Mouse (Mus musculus) forelimb bud, embryonic 11.5 days (tissue): ENCODE measurements around the gene Galnt18.

Source experiments
- DNase-seq: peaks from one replicate; pipeline ENCODE4 v3.0.0-alpha.2; 2012; ENCODE audit warnings: low read depth, low spot score

Galnt18 gene

GRCm38 (mm10) chr7:111779504-111780242, at the start of gene Galnt18:
Galnt18 (minus strand) TSS chr7:111779977.
- DNase-seq, result peak; percentile 87

DNA sequence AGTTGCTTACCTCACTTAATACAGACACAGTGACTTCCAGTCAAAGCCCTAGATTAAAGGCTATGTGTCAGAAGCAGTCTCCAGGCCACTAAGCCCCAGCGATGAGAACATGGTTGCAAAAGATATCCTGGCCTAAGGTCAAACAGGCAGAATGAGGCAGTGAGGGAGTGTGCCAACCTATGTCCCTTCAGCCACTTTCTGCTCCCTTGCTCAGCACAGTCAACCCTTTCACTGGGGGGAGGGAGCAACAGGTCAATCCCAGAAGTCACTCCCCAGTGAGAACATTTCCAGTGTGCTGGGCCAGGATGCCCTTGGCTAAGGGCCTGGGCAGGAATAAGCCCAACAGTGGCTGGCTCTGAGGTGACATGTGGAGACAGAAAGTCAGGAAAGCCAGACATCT, 47.6 kb upstream of the Galnt18 start:
- no peak for DNase-seq

DNA sequence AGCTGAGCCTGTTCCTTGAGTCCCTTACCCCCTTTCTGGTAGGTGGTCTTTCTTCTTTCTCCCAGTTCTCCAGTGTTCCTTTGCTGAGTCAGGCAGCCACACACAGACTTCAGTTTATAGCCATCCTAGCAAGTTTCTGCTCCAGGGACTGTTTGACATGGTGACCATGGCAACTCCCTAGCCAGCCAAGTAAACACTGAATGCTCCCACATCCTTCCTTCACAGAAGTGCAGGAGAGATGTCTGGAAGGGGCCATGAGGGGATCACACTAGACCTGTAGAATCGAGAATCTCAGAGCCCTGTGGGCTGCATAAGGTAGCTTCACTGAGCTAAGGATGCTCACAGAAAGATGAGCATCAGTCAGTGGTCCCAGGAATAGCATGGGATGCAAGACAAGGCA, 33.3 kb upstream of the Galnt18 start:
- DNase-seq, result peak; percentile 12

- no peak for DNase-seq
Measured at GRCm38 (mm10) chr7:111811036-111811435, 31.3 kb upstream of the Galnt18 start.

- no peak for DNase-seq
Measured at GRCm38 (mm10) chr7:111809796-111810195, 30.0 kb upstream of the Galnt18 start.

DNA sequence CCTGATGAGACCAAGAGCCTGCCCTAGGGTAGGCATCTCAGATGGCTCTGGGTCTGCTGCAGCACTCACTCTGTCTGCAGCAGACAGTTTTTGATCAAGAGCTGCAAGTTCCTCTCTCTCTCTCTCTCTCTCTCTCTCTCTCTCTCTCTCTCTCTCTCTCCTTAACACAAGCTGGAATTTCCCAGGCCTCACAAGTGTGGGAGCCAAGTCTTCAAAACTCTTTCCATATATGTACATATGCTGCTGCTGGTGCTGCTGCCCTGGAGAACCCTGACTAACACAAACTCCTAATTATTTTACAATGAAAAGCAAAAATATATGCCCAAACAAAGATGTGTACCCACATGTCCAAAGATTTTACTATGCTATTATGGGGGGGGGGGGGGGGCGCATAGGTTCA, 26.3 kb upstream of the Galnt18 start:
- no peak for DNase-seq

DNA sequence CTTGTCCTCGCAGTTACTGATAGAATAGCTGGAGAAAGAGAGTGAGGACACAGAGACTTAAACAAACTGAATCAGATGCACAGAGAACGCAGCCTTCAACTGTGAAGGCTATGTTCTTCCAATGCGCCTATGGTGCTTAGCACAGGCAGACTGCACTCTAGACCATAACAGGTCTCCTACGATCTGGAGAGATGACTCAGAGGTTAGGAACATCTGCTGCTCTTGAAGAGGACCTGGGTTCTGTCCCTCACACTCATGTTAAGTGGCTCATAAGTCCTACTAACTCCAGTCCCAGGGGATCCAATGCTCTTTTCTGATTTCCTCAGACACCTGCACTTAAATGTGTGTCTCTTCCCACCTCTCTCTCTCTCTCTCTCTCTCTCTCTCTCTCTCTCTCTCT, 24.9 kb upstream of the Galnt18 start:
- DNase-seq, result no peak

GRCm38 (mm10) chr7:111800785-111801184, 21.0 kb upstream of the Galnt18 start:
- no peak for DNase-seq

GRCm38 (mm10) chr7:111800120-111800519, 20.3 kb upstream of the Galnt18 start:
- DNase-seq, result no peak

DNA sequence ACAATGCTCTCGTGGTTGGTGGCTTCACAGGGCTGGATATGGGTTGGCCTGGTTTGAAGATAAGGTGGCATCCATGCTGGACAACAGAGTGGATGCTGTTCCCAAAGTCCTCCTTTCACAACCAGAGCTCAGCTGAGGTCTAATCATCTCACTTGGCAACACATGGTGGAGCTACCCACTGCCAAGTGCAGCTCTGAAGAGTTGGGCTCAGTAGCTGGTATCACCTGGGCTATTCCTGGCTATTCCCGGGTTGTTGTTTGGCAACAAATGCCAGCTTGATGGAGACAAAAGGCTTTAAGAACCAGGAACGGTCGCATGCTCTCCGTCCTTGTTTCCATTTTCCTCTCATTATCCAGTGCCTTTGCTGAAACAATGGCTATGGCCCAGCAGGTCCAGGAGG, 19.2 kb upstream of the Galnt18 start:
- DNase-seq, result no peak

DNA sequence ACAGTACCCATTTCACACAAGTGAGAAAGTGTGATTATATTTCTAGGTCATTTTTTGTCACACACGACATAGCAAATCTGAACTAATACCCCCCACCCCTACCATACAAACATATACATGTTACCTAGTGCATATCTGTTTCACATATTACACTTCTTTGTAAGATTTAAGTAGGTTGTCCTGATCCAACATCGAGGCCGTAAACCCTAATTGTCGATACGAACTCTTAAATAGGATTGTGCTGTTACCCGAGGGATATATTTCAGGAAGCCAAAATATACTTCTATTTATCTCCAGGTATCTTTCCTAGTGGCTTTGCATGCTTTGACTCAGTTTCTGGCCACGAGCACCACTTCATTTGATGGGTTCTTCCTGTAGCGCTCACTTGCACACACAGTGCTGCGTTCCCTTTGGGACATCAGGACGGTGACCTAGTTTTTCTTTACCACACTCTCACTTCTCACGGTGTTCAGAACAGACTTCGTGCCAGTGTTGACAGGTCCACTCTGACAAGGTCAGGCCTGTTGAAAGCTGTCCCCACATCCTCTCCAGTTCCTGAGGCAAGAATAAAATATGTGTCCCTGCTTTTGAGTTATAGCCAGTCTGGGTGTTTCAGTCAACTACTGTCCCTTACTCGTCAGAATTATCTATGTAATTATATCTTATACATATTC, 17.7 kb upstream of the Galnt18 start:
- no peak for DNase-seq

DNA sequence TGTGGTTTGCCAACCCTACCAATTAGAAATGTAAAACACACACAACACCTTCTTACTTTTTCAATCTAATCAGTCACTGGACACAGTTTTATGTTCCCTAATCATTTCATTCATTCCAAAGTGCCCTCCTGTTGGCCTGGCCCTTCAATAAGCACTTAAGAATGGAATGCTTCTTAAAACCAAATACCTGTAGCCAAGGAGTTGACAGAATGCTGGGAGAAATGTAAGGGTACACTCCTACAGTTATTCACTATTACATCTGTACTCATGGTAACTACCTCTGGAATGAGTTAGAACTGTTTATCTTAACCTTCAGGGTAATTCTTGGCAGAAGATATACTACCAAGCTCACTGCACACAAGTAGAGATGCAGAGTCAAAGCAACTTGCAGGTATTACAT, 15.3 kb upstream of the Galnt18 start:
- no peak for DNase-seq

DNA sequence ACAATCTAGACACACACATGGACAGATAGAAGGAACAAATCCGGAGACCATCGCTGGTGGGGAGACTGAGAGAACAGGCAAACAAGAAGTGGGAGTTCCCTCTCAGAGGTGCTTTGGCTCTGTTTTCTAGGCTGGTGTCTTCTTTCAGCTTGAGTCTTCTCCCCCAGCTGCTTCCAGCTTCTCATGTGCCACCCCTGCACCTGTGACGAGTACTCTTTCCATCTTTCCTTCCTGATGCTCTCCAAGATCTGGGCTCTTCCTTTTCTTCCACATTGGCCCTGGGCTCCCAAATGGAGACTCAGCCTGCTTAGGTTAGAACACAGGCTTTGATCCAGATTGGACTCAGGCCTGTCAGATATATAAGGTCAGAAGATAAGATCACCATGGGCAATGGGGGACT, 12.4 kb upstream of the Galnt18 start:
- DNase-seq, result no peak

- no peak for DNase-seq
Measured at GRCm38 (mm10) chr7:111791347-111791746, 11.6 kb upstream of the Galnt18 start.

DNA sequence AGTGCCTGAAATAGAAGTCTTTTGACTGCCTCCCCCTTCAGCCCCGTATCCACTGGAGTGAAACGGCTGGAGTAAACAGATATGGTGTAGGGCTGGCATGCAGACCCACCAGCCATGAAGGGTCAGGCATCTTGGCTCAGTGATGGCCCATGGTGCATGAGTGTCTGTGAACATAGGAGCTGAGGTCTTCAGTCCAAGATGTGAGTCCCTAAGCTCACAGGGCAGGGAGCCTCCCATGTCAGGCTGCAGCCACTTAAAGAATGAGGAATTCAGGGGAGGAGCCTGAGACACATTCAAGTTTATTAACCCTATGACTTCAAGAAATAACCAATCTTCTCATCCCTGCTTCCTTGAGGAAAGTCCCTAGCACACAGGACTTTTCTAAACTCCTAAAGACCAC, 8.1 kb upstream of the Galnt18 start:
- DNase-seq, result no peak

- DNase-seq, result no peak
Measured at GRCm38 (mm10) chr7:111785478-111785877, 5.7 kb upstream of the Galnt18 start.

- peak; percentile 60 for DNase-seq
Measured at GRCm38 (mm10) chr7:111782126-111782525, 2.3 kb upstream of the Galnt18 start.

- no peak for DNase-seq
Measured at GRCm38 (mm10) chr7:111781316-111781715, 1.5 kb upstream of the Galnt18 start.

DNA sequence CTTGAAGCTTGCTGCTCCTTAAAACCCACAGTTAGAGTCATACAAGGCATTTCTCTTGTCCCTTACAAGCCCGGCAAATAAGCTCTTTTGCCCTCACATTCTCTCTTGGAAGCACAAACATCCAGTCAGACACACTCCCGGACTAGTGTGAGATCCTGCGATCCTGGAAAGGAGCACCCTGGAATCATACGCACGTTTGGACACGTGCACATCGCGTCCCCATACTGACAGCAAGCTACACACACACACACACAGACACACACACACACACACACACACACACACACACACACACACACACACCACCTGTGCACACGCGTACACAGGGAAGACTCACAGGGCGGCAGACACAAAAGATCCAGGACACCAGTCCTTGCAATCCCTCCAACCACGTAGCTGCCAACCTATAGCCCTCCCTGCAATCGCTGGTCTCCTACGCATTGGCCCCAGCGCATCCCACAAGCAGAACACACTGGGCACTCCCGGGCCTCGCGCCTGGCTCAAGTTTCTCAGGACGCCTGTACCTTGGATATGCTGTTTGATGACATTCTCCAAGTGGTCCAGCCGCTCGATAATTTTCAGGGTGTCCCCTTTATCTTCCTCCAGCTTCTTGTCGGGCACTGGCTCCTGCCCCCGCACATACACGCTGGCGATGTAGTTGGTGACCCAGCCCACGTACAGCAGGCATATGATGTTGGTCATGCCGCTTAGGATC, 831 bp downstream of the Galnt18 start:
- peak; percentile 25 for DNase-seq

GRCm38 (mm10) chr7:111778212-111778611, 1.6 kb downstream of the Galnt18 start:
- no peak for DNase-seq

DNA sequence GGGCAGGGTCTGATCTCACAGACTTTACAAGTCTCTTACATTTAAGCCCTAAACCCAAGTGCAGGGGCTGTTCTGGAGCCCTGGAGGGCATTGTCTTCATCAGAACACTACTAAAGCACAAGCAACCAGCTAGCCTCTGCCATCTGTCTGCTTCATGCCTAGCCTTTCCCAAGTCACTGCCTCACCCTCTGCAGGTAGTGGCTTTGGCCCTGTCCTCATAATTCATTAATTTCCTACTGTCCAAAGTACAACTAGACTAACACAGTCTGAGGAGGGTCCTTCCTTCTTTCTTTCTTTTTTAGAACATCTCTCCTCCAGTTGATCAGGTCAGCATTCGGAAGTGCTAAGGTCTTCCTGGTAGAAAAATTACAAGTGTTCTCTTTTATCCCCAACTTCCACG, 2.6 kb downstream of the Galnt18 start:
- no peak for DNase-seq

GRCm38 (mm10) chr7:111776160-111776559, 3.6 kb downstream of the Galnt18 start:
- no peak for DNase-seq

GRCm38 (mm10) chr7:111772398-111772797, 7.4 kb downstream of the Galnt18 start:
- DNase-seq, result no peak
